Mouse (Mus musculus) urinary bladder, postnatal 4 days (tissue): ENCODE data around the gene Pbx3.

Experiments
- DNase-seq, 2 experiments: peaks; one replicate each; pipeline ENCODE4 v3.0.0; 2021 to 2022; ENCODE audit warnings: low spot score in 2 of 2

The Pbx3 gene

DNA sequence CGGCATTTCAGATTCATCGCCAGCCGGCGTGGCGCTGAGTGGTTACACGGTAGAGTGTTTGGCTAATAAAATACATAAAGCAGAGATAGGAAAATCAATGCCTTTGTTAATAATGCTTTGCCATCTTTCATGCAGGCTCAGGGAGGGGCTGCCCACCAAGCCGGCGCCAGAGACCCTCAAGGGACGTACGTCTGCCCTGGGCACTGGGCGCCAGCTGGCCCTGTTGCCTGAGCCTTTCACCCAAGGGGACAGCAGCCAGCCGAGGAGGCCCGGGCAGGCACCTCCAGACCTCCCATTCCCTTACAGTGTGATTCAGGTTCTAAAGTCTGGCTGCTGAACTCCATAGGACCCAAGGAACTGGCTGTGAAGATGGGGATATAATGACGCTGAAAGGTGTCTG is 225.5 kb downstream of the Pbx3 start:
- DNase-seq: no peak

GRCm38 (mm10) chr2:34147036-34147435 is 225.9 kb downstream of the Pbx3 start:
- no peak for DNase-seq

DNA sequence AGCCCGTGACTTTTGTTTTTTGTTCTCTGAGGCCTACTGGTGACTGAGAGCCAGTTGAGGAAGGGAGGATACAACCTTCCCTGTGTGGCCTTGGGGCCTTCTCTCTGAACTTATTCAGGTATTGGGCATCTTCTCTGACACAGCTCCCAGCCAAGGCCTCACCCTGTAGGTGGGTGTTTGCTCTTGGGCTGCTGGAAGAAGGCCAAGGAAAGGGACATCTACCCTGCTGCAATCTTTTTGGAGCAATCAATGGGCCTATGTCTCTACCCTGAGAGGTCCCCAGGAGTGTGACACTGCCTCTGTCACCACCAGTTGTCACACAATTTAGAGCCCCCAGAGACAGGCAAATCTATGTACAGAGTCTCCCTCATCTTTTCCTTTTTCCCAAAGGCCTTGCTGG is 226.5 kb downstream of the Pbx3 start:
- no peak for DNase-seq

- no peak for DNase-seq
Observed at GRCm38 (mm10) chr2:34139470-34140158, 233.3 kb downstream of the Pbx3 start.

- no peak for DNase-seq
Observed at GRCm38 (mm10) chr2:34135316-34135715, 237.6 kb downstream of the Pbx3 start.

GRCm38 (mm10) chr2:34132751-34133150 is 240.2 kb downstream of the Pbx3 start:
- DNase-seq: no peak

DNA sequence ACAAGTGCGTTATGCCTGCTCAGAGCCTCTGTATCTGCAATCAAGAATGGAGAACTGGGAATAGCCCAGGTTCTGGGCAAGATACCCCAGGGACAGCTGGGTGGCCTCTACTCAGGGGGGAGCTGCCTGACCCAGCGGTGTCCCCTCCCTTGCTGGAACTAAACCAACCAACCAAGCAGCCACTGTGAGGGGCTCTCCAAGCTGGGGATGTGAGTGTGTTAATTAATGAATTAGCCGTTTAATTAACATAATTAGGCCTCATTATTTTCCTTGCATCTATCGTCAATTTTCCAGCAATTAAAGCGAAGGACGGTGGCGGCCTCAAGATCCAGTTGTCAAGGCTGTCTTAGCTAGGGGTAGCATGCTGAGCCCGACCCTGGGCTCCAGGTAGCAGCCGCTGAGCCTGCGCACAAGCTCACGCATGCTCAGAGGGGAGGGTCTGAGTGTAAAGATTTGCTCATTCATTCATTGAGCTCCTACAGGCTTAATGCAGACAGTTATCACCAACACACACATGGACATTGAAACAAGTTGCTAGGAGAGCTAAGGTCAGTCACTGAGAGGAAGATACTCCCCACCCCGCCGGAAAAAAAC is 243.2 kb downstream of the Pbx3 start:
- no peak for DNase-seq

- no peak for DNase-seq
Observed at GRCm38 (mm10) chr2:34127871-34128270, 245.1 kb downstream of the Pbx3 start.

DNA sequence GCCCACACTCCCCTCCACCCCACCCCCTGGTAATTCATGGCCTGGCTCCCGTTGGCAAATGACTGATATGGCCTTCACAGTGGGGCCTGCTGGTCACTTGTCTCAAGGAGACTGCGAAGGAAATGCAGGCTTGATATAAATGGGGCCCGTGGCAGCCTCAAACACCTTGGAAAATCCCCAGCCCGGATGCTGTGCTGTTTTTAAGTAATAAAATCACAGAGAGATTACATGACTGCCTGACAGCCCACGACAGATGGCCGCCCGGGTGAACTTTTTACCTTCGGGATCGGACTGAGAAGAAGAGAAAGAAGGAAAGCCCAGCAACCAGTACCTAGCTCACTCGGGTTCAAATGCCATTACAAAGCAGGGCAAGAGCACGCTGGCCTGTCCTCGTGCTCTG is 249.0 kb downstream of the Pbx3 start:
- no peak for DNase-seq
